Mouse (Mus musculus): Measurements from ENCODE around the gene Gm21981.

DNA sequence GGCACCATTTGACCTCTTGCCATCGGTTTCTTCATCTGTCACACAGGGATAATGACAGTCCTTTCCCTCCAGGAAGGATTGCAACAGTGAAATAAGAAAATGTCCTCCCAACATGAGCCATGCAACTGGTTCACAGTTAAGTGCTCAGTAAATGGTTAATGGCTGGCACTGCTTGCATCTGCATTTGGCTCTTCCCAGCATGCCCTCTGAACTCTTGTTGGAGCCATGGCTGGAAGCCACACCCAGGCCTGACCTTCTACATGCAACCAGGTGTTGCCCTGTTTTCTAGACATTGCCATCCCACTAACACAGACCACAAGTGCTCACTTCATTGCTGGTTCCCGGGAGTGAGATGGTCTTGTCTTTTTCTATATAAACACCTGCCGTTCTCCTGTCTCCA is 13.7 kb upstream of the Gm21981 start:
- TF ChIP-seq USF1 (IDR thresholded peaks at IDR 0.05; ENCODE audit: low read depth, low read length): no peak
- no peak for TF ChIP-seq EP300 (IDR thresholded peaks at IDR 0.05; ENCODE audit: low read depth in 1 of 2, low read length in 2 of 2)
- TF ChIP-seq CTCF (IDR thresholded peaks at IDR 0.05 in 2 of 3, conservative IDR thresholded peaks at IDR 0.05 in 1 of 3; ENCODE audit: control insufficient read depth in 1 of 3, insufficient read depth in 1 of 3, low read depth in 2 of 3, low read length in 3 of 3, poor library complexity in 1 of 3, severe bottlenecking in 1 of 3): no peak
- TF ChIP-seq GATA1 (IDR thresholded peaks at IDR 0.05; ENCODE audit: low read depth, low read length): no peak
- TF ChIP-seq BHLHE40 (IDR thresholded peaks at IDR 0.05; ENCODE audit: borderline replicate concordance, low read depth, low read length): no peak
- TF ChIP-seq MAX (IDR thresholded peaks at IDR 0.05; ENCODE audit: low read length): no peak
- TF ChIP-seq TCF12 (IDR thresholded peaks at IDR 0.05; ENCODE audit: low read depth, low read length): no peak
- TF ChIP-seq SIN3A (IDR thresholded peaks at IDR 0.05; ENCODE audit: low read length): no peak
- TF ChIP-seq RCOR1 (IDR thresholded peaks at IDR 0.05; ENCODE audit: low read depth, low read length): no peak
- no peak for TF ChIP-seq POLR2A (IDR thresholded peaks at IDR 0.05; ENCODE audit: control insufficient read depth in 1 of 2, insufficient read depth in 1 of 2, low read depth in 1 of 2, low read length in 2 of 2, poor library complexity in 1 of 2)
- no peak for TF ChIP-seq MAZ (IDR thresholded peaks at IDR 0.05; ENCODE audit: low read depth, low read length)
- no peak for TF ChIP-seq NRF1 (IDR thresholded peaks at IDR 0.05; ENCODE audit: insufficient read depth, low read depth, low read length, poor library complexity, severe bottlenecking)
- TF ChIP-seq E2F4 (IDR thresholded peaks at IDR 0.05; ENCODE audit: borderline replicate concordance, low read depth, low read length): no peak
